Mouse (Mus musculus): ENCODE data around the gene Pdxdc1. TPM values are rescaled to one million over a fixed set of nuclear protein-coding genes. Genes with fewer than 3 reads are reported as not detected.

Gene Pdxdc1
- total RNA-seq, 1 experiment from 2014 or later = 86.3 TPM

DNA sequence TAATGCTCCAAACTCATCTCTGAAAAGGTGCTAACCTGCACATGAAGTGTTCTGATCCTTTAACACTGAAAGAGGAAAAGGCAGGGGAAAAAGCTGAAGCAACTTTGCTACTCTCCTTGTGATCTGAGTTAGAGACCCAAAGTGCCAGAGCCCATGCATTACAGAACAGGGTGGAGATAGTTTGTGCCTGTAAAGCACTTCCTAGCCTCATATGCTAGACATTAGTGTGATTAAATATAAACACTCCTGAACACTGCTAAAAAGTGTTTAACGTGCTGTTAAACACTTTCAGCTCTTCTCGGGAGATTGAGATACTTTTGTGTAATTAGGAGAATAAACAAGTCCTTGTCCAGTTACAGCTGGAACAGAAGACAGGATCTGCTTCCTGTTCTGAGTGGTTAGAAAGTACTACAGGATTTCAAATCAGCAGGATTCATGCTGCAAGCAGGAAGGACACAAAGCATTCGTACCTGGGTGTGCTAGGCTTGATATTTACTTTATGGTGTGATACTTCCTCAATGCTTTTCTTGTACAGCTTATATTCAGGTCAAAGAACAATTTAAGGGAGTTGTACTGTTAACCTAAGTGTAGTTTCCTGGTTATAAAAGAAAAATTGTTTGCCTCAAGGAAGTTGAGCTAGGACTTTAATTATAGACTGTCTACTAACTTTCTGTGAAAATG, 19.7 kb downstream of the Pdxdc1 start:
- DNase-seq = no peak

DNA sequence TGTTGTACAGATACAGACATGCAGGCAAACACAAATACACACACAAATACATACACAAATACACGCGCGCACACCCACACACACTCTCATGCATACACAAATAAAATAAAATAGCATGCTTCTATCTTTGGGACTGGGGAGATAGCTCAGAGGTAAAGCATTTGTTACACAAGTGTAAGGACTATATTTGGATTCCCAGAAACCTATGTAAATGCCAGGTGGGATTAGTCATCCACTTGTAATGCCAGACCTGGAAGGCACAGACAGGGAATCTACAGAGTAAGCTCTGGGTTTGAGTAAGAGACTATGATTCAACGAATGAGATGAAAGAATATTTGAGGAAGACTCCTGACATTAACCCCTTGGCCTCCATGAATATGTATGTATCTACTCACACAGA, 27.4 kb downstream of the Pdxdc1 start:
- DNase-seq = no peak

DNA sequence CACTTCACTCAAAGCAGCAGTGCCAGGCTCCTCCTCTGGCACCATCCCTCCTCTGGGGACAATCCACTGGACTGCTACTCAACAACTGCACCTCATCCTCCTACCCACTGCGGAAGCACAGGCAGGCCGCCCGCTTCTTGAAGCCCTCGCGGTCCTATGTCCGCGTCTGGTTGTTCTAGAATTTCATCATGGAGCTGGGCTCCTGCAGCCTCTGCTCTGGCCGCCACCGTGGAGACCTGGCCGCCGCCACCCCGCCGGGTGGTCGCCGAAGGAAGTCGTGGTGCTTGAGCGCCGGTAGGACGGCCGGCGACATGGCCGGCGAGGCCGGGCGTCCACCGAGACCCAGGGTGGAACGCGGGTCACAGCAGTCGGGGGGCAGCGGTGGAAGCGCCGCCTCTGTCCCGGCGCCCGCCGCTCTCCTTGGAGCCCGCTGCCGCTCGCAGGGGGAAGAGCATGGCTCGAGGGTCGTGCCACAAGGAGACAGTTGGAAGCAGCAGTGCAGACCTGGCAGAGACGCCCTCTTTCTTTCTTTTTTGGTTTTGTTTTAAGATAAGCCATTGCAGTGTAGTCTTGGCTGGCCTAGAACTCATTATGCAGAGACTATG, 34.9 kb downstream of the Pdxdc1 start:
- peak; percentile 3 for DNase-seq

DNA sequence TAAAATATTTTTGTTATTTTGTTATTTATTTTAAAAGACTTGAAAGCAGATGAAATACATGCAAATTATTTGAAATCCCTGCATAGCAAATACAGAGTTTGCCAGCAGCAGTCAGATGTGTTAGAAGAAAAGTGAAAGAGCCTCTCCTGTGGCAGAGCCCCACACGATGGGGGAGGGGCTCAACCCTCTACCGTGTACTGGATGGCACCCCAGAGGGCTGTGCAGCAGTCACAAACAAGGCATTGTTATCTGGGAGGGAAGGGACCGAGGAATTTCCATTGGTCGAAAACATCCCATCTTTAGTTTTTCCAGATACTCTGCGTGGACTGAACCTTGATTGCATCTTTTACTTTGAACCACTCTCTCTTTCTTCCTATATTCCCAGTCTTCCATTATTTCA, 35.5 kb downstream of the Pdxdc1 start:
- DNase-seq = peak; percentile 3

DNA sequence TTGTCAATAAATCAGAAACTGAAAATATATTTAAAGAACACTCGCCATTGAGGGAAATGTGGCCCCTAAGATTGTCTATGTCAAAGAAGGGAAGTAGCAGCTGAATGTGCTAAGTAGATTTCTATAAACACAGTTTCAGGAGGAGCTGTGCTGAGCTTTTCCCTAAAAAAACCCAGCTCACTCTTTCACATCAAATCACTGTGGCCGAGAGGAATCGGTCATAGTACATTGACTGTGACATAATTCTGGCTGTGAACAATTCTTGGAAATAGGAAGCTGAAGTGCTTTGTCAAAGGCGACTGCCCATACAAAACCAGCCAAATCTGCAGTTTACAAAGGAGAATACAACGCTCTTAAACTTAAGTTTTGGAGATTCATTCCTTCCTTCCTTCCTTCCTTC, 36.3 kb downstream of the Pdxdc1 start:
- no peak for DNase-seq

DNA sequence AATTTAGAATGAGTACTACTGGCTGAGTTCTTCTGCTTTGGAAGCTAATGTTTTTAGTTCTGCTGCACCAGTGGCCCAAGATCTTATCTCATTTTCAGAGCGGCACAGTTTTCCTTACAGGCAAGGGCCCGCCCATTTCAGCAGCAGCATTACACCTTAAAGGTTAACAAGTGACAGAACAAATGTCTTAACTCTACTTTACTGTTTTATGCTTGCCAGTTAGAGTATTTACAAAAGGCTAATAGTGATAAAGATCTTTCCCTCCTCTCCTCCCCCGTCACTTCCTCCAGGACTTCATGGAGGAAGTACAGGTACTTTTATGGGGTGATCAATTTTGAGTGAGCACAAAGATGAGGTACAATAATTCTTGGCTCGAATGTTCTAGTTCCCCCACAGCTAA, 36.9 kb downstream of the Pdxdc1 start:
- no peak for DNase-seq

DNA sequence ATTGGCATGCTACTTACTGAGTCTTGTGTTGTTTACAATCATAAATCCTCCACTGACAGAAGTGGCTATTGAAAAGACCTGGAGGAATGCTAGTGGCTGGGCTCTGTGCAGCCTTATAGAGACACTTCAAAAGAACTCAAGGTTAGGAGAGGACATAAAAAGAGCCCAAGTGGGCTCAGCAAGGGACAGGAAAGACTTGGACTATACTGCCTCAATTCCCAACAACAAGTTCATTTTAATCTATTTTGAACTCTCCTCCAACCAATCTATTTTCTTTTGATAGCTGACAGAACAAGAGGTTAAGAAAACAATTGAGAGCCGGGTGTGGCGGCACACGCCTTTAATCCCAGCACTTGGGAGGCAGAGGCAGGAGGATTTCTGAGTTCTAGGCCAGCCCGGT, 49.0 kb downstream of the Pdxdc1 start:
- DNase-seq = no peak

DNA sequence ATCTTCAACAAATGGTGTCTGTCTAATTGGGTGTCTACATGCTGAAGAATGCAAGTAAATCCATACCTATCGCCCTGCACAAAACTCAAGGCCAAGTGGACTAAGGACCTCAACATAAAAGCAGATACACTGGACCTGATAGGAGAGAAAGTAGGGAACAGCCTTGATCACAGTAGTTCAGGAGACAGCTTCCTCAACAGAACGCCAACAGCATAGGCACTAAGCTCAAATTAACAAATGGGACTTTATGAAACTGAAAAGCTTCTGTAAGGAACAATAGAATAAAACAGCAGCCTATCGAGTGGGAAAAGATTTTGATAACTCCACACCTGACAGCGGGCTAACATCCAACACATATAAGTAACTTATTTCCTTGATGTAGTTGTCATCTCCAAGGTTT, 51.5 kb downstream of the Pdxdc1 start:
- DNase-seq = no peak

DNA sequence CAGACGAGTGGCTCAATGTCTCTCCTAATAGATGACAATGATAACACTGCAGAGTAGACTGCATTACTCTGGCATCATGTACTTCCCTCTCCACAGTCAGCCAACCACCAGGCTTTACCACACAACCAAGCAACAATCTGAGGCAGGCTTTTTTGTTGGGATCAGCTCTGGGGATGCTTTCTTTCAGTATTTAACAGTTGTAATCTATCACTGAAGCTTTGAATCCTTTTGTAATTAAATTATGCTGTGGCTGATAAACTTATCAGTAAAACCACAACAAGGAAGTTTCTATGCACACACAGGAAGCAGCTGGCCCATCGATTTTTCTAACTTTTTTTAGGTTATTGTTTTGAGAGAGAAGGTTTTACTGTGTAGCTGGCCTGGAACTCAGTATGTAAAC, 54.6 kb downstream of the Pdxdc1 start:
- no peak for DNase-seq

DNA sequence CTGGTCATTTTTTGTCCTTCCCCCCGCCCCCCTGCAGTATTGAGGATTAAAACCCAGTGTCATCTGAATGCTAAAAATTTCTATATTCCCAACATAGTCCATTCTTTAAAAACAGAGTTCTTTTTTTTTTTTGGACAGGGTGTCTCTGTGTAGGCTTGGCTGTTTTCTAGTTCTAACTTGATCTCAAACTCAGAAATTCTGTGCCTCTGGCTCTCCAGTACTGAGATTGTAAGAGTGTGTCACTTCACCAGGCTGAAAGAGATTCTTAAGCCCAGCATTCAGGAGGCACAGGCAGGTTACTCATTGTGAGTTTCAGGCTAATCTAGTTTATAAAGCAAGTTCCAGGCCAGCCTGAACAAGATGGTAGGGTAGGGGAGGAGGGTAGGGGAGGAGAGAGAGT, 56.3 kb downstream of the Pdxdc1 start:
- no peak for DNase-seq

DNA sequence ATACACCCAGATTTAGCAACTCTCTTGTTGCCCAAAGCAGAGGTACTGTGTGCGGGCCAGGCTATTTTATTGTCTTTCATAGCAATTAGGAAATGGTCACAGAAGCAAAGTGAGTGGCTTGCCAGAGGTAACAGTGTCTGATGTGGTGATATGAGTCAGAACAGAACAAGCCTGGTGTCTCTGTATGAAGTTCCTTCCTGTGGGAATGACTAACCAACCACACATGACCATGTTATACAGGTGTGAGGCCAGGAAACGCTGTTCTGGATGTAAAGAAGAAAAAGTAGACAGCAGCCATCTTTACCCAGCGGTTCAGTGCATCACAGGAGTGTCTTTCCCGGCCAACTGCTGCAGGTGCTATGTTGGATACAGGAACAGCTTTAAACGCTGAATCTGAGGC, 57.9 kb downstream of the Pdxdc1 start:
- DNase-seq = no peak

DNA sequence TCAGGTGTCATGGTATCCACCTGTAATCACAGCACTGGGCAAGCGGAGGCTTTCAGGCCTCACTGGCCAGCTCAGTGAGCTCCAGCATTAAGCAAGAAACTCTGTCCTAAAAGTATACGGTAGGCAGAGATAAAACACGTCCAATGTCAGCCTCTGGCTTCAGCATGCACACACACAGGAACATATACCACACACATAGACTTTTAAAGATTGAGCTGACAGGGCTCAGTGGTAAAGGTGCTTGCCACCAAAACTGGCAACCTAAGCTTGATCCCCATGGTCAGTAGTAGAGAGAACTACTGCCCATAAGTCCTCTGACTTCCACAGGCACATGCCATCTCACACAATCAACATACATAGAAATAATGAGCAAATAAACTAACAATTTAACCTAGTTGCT, 62.0 kb downstream of the Pdxdc1 start:
- no peak for DNase-seq

DNA sequence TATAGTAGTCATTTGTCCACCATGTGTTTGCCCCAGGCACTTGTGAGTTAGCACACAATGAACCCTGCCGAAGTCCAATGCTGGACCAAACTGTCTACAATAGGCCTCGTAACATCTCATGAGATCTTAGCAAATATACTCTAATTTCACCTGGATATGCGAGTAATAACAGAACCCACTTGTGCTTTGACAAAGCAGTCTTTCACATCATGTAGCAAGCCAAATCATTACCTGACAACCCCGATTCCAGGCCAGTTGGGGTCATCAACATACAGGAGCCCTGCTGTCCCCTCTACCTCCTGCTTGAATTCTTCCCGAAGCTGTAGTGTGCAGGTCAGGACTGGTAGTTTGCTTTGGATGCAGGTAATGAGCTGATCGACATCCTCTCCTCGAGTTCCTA, 62.9 kb downstream of the Pdxdc1 start:
- DNase-seq = no peak

DNA sequence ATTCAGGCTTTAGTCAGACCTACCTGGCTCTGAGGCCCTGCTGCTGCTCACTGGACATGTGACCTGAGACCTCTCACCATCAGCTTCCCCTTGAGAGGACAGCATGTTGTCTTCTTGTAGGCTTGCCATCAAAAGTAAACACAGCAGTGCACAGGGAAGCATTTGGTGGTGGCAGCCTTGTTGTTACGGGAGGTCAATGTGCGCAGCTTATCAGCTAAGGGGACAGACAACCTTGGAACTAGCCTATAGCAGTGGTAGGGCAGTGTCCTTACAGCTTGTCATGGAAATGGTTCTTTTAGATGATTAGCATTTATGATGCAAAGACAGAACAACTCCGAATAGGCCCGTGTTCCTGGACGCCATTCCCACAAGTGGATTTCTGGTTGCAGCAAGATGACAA, 68.5 kb downstream of the Pdxdc1 start:
- no peak for DNase-seq

DNA sequence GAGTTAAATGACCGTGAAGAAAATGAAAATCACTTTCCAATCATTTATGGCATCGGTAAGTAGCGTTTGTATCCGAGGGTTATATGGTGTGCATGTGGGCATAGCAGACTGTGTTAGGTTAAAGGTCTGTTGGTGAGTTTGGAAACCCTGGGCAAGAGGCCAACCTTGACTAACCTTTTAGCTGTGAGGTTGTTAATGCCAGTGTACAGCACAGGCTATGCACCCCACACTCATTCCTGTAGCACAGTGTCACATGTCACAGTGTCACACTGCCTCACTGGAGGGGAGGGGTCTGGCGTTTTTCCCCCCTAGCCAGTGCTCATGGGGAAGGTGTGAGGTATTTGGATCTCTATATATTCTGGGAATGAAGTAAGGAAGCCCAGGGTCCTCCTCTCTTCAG, 71.3 kb downstream of the Pdxdc1 start:
- no peak for DNase-seq

DNA sequence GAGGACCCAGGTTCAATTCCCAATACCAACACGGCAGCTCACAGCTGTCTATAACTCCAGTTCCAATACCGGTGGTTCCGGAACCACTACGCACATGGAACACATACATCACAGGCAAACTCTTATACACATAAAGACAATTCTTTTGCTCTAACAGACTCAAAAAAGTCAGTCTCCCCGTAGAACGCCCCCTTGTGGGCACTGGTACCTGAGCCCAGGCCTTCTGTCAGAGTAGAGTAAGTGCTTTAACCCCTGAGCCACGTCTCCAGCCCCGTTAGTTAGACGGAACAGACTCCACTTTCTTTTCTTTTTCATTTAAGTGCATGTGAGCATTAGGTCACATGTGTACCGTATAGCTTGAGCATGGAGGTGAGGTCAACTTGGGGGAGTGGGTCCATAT, 72.5 kb downstream of the Pdxdc1 start:
- DNase-seq = no peak

DNA sequence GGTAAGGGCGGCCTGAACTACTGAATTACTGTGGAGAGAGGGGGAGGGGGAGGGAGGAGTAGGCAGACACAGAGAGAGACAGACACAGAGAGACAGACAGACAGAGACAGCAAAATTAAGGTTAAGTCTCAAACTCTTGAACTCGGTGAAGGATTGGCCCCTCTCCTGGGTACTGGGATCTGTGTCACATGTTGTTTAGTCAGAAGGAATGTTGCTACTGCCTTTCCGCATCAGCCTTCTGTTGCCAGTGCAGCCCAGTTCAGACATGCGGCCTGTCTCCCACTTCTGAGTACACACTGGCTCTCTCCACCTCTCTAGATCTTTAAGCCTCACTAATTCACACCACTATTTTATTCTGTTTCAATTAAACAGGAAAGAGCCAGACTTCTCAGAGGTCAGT, 76.4 kb downstream of the Pdxdc1 start:
- DNase-seq = no peak

DNA sequence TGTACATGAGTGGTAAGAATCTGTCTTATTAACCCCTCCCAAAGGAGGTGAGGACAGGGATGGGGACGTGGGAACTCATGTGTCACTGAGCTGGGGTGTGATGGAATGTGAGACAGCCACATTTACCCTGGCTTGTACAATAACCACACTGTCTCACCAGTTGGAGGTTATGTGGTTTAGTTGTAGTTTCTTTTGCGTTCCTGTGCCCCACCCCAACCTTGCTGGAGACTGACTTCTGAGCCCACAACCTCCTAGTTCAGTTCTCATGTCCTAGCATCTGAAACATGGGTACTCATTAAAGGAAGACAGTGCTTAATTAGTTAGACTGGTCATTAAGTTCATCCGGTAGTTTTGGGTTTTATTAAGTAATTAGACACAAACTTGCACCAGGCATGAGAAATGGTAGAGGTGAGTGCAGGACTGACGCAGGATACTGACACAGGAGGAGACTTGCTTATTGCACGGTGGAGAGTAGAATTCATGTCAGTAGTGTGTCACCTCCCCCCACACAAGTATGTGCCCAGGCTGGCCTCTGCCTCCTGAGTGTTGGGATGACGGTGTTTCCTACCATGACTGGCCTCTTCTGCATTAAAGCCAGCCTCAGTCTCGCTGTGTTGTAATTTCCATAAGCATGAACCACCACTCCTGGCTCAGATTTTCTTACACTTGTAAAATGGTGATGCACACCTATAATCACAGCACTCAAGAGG, 77.0 kb downstream of the Pdxdc1 start:
- no peak for DNase-seq

DNA sequence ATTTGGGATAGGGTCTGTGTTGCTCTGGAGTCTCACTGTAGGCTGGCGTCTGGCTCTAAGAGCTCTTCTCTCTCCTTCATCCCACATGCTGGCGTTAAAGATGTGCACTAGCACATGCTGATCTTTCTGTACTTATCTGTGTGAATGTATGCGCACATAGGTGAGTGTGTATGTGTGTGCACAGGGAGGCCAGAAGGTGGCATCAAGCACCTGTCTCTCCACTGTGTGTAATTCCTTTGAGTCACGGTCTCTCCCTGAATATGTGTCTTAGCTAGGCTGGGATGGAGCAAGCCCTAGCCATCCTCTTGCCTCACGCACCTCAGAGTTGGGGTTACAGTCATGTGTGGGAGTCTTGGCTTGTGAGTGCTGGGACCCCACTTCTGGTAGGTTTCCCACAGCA, 82.2 kb downstream of the Pdxdc1 start:
- no peak for DNase-seq

DNA sequence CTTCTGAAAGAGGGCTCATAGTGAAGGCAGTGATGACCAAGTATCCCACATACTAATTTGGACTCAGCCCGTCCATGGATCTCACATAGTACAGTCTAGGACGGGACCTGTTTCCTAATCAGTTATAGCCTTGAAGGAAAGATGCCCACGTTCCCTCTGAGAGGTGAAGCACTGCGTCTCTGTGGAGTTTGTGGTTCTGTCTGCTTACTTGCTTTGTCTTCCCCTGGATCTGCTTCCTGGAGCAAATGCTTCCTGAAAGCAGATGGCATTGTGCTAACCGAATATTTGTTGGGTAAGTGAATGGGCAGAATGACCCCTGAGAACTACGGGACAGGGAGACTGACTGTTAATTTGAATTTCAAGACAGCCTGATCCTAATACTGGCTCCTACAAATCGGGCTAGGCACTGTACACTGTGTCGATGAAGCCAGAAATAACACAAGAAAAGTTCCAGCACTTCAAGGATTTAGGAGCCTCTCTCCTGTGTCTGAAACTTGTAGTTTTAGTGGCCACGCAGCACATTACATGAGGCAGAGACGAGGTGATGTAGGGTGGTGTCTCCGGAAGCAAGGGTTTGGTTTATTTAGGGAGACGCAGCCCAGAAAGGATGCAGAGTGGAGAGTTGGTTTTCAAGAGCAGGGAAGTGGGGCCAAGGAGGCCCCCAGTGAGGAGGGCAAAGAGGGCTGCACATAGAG, 83.0 kb downstream of the Pdxdc1 start:
- no peak for DNase-seq

DNA sequence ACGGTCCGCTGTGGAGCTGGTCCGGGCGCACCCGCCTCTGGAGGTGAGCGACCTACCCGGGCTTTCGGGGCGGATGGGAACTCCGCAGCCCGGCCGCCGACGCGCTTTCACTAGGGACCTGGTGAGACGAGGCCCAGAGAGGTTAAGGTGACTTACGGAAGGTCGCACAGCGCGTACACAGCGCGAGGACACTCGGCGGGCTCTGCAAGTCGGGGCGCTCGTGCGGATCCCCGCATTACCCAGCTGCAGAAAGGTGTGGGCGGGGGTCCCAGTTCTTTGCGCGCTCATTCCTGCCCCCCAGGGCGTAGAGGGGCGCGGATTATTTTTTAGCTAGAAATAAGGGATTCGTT, 83.6 kb downstream of the Pdxdc1 start:
- no peak for DNase-seq

DNA sequence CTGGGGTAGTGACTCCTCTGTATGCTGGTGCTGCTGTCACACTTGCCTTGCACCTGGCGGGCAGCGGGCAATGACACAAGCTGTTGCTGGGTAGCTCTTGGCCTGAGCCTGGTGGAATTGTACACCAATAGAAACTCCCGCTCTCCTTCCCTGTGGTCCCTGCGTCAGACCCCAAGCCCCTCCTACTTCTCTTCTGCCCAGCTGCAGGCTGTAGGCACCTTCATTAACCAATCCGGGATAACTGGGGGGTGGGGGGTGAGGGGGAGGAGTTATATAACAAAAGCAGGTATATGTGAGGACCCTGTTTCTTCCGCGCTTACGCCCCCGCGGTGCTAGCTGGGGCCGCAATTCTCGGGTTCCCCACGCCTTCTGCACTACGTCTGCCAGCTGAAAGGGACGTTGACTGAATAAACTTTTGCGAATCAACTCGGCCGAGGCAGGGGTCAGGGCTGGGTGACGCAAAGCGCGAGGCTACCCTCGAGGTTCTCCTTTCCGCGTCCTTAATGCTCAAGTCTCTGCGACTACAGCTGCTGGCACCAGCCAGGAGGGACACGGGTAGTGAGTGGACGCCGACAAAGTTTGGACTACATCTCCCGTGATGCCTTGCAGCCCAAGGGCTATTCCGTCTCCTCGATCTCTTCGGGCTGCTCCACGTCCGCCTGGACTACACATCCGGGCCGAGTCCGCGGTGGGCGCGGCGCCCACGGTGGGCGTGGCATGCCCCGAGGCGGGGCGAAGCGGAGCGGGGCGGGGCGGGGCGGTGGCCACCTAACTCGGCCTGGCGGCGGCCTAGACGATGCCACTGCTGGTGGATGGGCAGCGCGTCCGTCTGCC, 84.2 kb downstream of the Pdxdc1 start, which contains the start of gene Ntan1:
Gene Ntan1, plus strand, starts transcription at position 286 of the 834 bp plus-strand sequence.
- peak; percentile 99 for DNase-seq

Data from adrenal gland, postnatal 25 days (tissue).